Mouse (Mus musculus) gastrocnemius, postnatal 14 days (tissue): ENCODE measurements around the gene Gm8978. TPM values are rescaled to one million over a fixed set of nuclear protein-coding genes. Genes with fewer than 3 reads are reported as not detected.
A peak's percentile ranks its signal among the peaks of the same experiment; 100 is the strongest.
"Not testable (repeated sequence)": the region's sequence is repeated elsewhere in the genome, so short reads cannot be mapped to it uniquely, and the experiment has no call there.

Experiments used
- DNase-seq: peaks from one replicate; pipeline ENCODE4 v3.0.0; 2021; ENCODE audit warnings: mixed read lengths
- intact Hi-C: fragments of 180-260 bp; cut with DNase I; formaldehyde crosslinking; loops from one replicate; pipeline ENCODE4 v1.15.1; 2025; ENCODE audit warnings: low total_unique reads
- long read RNA-seq, 2 experiments: library from polyadenylated mRNA; stranded (forward); transcript quantifications; one replicate each; pipeline ENCODE4 v2.0.0; 2021
- microRNA-seq, 2 experiments: library from miRNA; unstranded; fragments of <30 nt; microRNA quantifications; one replicate each; pipeline ENCODE4 v1.2.0; 2021
- total RNA-seq, 2 experiments: library from RNA; stranded (reverse); gene quantifications; 2 replicates each; pipeline ENCODE4 v1.2.3; 2021

Gene Gm8978
- not detected for total RNA-seq
- long read RNA-seq, experiment 1: 0 reads
- long read RNA-seq, experiment 2: 0 reads

DNA sequence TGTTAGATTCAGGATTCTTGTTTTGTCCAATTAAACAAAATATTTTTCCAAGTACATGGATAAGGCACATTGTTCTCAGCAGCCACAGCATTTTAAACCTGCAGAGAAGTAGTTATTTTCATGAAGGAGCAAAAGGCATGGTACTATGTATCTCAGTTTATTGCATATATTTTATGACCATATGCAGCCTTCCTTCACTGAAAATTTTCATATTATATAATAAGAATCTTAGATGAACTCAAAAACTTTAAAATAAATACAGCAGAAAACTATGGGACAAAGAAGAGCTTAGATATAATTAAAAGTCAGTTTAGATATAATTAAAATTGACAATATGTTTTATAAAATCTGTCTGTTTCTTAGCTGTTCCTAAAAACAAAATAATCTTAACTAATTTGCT lies at the start of gene Gm8978:
Gene Gm8978, minus strand, starts transcription at position 101 of the 400 bp plus-strand sequence.
- intact Hi-C loops, DNase-seq: not testable (repeated sequence)

DNA sequence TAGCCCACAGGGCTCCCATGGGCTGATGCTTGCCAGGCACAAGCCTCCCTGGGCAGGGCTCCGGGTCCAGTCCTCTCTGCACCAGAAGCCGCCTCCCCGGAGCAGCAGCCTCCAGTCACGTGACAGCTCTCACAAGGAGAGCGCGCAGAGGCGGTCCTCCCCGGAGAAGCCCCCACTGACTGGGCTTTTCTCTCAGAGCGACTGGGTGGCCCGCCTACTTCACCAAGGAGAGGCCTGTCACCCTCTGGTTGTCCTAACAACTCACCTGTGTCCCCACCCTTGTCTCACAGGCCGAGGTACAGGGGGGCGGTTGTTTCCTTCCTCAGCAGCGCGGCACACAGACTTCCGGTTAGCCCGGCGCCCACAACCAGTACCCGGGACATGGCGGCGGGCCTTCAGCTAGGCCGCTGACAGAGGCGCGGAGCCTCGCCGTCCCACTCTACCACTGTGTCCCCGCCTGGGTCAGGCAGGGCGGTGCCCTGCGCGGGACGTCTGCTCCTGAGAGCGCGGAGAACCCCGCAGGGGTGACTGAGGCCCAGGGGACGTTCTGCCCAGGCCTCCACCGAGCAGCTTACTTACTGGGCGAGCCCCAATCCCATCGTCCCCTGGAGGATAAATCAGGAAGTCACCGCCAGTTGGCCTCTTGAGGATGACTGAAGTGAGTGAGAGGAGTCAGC lies 35.3 kb downstream of the Gm8978 start:
- peak; percentile 48 for DNase-seq
- intact Hi-C loops: not testable (repeated sequence)

DNA sequence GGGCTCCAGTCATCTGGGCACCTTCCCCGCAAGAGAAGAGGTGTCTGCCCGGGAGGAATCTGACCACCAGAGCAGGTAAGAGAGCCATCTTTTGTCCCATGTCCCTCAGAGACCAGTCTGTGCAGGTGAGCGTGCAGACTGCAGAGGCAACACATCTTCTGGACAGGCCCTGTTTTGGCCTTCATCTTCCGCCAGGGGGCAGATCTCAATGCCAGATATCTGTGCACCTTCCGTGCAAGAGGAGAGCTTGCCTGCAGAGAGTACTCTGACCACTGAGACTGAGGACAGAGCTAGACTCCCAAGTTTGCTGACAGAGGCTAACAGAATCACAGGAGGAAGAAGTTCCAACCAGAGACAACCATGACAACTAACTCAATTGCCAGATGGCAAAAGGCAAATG lies 56.5 kb downstream of the Gm8978 start:
- DNase-seq, intact Hi-C loops: not testable (repeated sequence)

Small RNAs within 50 kb of the gene (microRNA-seq; reads per million reads assigned to microRNA genes)
- gene Gm27440: 0 reads per million in 2 experiments

Other genes with a start within 250 kb of the Gm8978 start
- gene Rnls, start 233.0 kb downstream of the Gm8978 start, total RNA-seq: 1 to 10 TPM; 5.3 to 5.8 TPM
- gene Lipo4, start 107.5 kb downstream of the Gm8978 start, total RNA-seq: under 1 TPM; 0.13 to 0.16 TPM
- gene Lipo2, start 126.1 kb upstream of the Gm8978 start, total RNA-seq: under 1 TPM in 1 of 2 experiments, not detected in 1; 0.11 TPM
- gene Lipo3, start 136.7 kb upstream of the Gm8978 start, total RNA-seq: 1 to 10 TPM; 3.6 to 3.8 TPM
- gene Lipo1, start 162.2 kb upstream of the Gm8978 start, total RNA-seq: not detected